Mouse (Mus musculus) megakaryocyte, embryonic 14.5 days (primary cell): ENCODE data around the gene Ccdc141. TPM values are rescaled to one million over a fixed set of nuclear protein-coding genes. Genes with fewer than 3 reads are reported as not detected.

Experiments used
- H3K27me3 ChIP-seq: replicated peaks from 2 replicates; pipeline ENCODE3; 2012; ENCODE audit warnings: inconsistent platforms
- H3K36me3 ChIP-seq: replicated peaks from 2 replicates; pipeline ENCODE3; 2012; ENCODE audit warnings: low read length, inconsistent platforms, mixed read lengths
- H3K4me1 ChIP-seq: 2 replicates; pipeline ENCODE4 v1.6.1; 2012; ENCODE audit warnings: inconsistent platforms
- H3K4me3 ChIP-seq: replicated peaks from 2 replicates; pipeline ENCODE3; 2012; ENCODE audit warnings: moderate library complexity, mild to moderate bottlenecking, inconsistent platforms
- H3K9me3 ChIP-seq: 2 replicates; pipeline ENCODE4 v1.6.1; 2012; ENCODE audit warnings: inconsistent platforms
- FLI1 ChIP-seq: IDR thresholded peaks from 2 replicates; pipeline ENCODE4 v1.6.1; 2012; ENCODE audit warnings: low read length, inconsistent platforms, mixed read lengths
- GATA1 ChIP-seq: IDR thresholded peaks from 3 replicates; pipeline ENCODE4 v1.6.1; 2012; ENCODE audit warnings: mixed read lengths, low read length, inconsistent platforms, borderline replicate concordance
- polyA plus RNA-seq: library from polyadenylated mRNA; stranded (reverse); fragments of >175 nt; gene quantifications from 2 replicates; pipeline ENCODE4 v1.2.3, GENCODE M21; 2012; ENCODE audit warnings: low replicate concordance; ENCODE audit not compliant: insufficient read depth

Gene Ccdc141
- polyA plus RNA-seq, 1 experiment: 0.19 TPM

GRCm38 (mm10) chr2:76992493-76993201 lies 177.8 kb downstream of the Ccdc141 start:
- Histone ChIP-seq H3K9me3 (peaks cover 13% of the 10 kb centered on the region; the same call in 1 of the 2 replicates), H3K36me3 (no peaks in the 10 kb centered on the region), H3K4me1 (no peaks in the 10 kb centered on the region), H3K4me3 (no peak overlapping the region), H3K27me3 (no peaks in the 10 kb centered on the region)
- TF ChIP-seq FLI1 (no peak), GATA1 (no peak)

GRCm38 (mm10) chr2:76987317-76987716 lies 183.1 kb downstream of the Ccdc141 start:
- peaks cover 6% of the 10 kb centered on the region; the same call in 1 of the 2 replicates for H3K9me3 ChIP-seq
- H3K4me3 ChIP-seq: no peak overlapping the region
- H3K4me1 ChIP-seq: no peaks in the 10 kb centered on the region
- TF ChIP-seq GATA1 (no peak), FLI1 (no peak)
- H3K36me3 ChIP-seq: no peaks in the 10 kb centered on the region
- H3K27me3 ChIP-seq: no peaks in the 10 kb centered on the region

- Histone ChIP-seq H3K4me3 (no peak overlapping the region), H3K9me3 (no peaks in the 10 kb centered on the region), H3K36me3 (no peaks in the 10 kb centered on the region), H3K27me3 (no peaks in the 10 kb centered on the region), H3K4me1 (no peaks in the 10 kb centered on the region)
- TF ChIP-seq GATA1: no peak
- TF ChIP-seq FLI1: no peak
Measured at GRCm38 (mm10) chr2:76984384-76984783, 186.1 kb downstream of the Ccdc141 start.

GRCm38 (mm10) chr2:76983601-76984000 lies 186.8 kb downstream of the Ccdc141 start:
- H3K36me3 ChIP-seq: no peaks in the 10 kb centered on the region
- no peaks in the 10 kb centered on the region for H3K9me3 ChIP-seq
- no peak for TF ChIP-seq GATA1
- no peak for TF ChIP-seq FLI1
- H3K4me3 ChIP-seq: no peak overlapping the region
- no peaks in the 10 kb centered on the region for H3K4me1 ChIP-seq
- H3K27me3 ChIP-seq: no peaks in the 10 kb centered on the region

GRCm38 (mm10) chr2:76982391-76983145 lies 187.9 kb downstream of the Ccdc141 start, which contains the start of gene Ttn:
TSS of gene Ttn (minus strand) at chr2:76982547.
- no peak within 1 kb of the TSS for H3K4me3 ChIP-seq

GRCm38 (mm10) chr2:76981717-76982116 lies 188.7 kb downstream of the Ccdc141 start:
- H3K4me1 ChIP-seq: no peaks in the 10 kb centered on the region
- H3K36me3 ChIP-seq: no peaks in the 10 kb centered on the region
- TF ChIP-seq FLI1: no peak
- no peak for TF ChIP-seq GATA1
- H3K4me3 ChIP-seq: no peak overlapping the region
- no peaks in the 10 kb centered on the region; the same call in 1 of the 2 replicates for H3K9me3 ChIP-seq
- no peaks in the 10 kb centered on the region for H3K27me3 ChIP-seq

More at GRCm38 (mm10) chr2:76982391-76983145, 187.9 kb downstream of the Ccdc141 start, which contains the start of gene Ttn:
- no peaks in the 10 kb centered on the region for H3K36me3 ChIP-seq
- no peaks in the 10 kb centered on the region for H3K4me1 ChIP-seq
- TF ChIP-seq GATA1 (no peak), FLI1 (no peak)
- no peaks in the 10 kb centered on the region; the same call in 1 of the 2 replicates for H3K9me3 ChIP-seq
- no peaks in the 10 kb centered on the region for H3K27me3 ChIP-seq

- no peak overlapping the region for H3K4me3 ChIP-seq
- no peaks in the 10 kb centered on the region for H3K36me3 ChIP-seq
- H3K27me3 ChIP-seq: no peaks in the 10 kb centered on the region
- no peaks in the 10 kb centered on the region for H3K4me1 ChIP-seq
- H3K9me3 ChIP-seq: no peaks in the 10 kb centered on the region; the same call in 1 of the 2 replicates
- TF ChIP-seq FLI1: no peak
- no peak for TF ChIP-seq GATA1
Measured at GRCm38 (mm10) chr2:76980146-76980545, 190.3 kb downstream of the Ccdc141 start.

- no peaks in the 10 kb centered on the region for H3K36me3 ChIP-seq
- H3K9me3 ChIP-seq: no peaks in the 10 kb centered on the region; the same call in 1 of the 2 replicates
- no peaks in the 10 kb centered on the region for H3K27me3 ChIP-seq
- H3K4me1 ChIP-seq: no peaks in the 10 kb centered on the region
- TF ChIP-seq FLI1 (no peak), GATA1 (no peak)
- H3K4me3 ChIP-seq: no peak overlapping the region
Measured at GRCm38 (mm10) chr2:76977650-76978049, 192.8 kb downstream of the Ccdc141 start.

GRCm38 (mm10) chr2:76972051-76972450 lies 198.4 kb downstream of the Ccdc141 start:
- TF ChIP-seq FLI1 (no peak), GATA1 (no peak)
- Histone ChIP-seq H3K4me1 (no peaks in the 10 kb centered on the region), H3K4me3 (no peak overlapping the region), H3K27me3 (no peaks in the 10 kb centered on the region), H3K9me3 (no peaks in the 10 kb centered on the region), H3K36me3 (no peaks in the 10 kb centered on the region)

GRCm38 (mm10) chr2:76971069-76971468 lies 199.4 kb downstream of the Ccdc141 start:
- Histone ChIP-seq H3K36me3 (no peaks in the 10 kb centered on the region), H3K9me3 (no peaks in the 10 kb centered on the region), H3K4me3 (no peak overlapping the region), H3K27me3 (no peaks in the 10 kb centered on the region), H3K4me1 (no peaks in the 10 kb centered on the region)
- TF ChIP-seq GATA1 (no peak), FLI1 (no peak)
